Mouse (Mus musculus) CH12.LX (cell line): ENCODE measurements around the gene Safb2. TPM values are rescaled to one million over a fixed set of nuclear protein-coding genes. Genes with fewer than 3 reads are reported as not detected.
A peak's percentile ranks its signal among the peaks of the same experiment; 100 is the strongest.
"Not testable (repeated sequence)": the region's sequence is repeated elsewhere in the genome, so short reads cannot be mapped to it uniquely, and the experiment has no call there.

ENCODE experiments used
- DNase-seq: peaks from one replicate; pipeline ENCODE4 v3.0.0-alpha.2; 2013; ENCODE audit errors: extremely low read depth
- H3K27ac ChIP-seq: 2 replicates; pipeline ENCODE4 v1.5.1; 2012; ENCODE audit warnings: low read depth, mild to moderate bottlenecking, control low read depth, moderate library complexity; ENCODE audit not compliant: insufficient read depth
- H3K27me3 ChIP-seq: replicated peaks from 2 replicates; pipeline ENCODE3; 2012; ENCODE audit warnings: inconsistent platforms
- H3K36me3 ChIP-seq, 2 experiments: replicated peaks in 1 of 2; 2 replicates each; pipeline versions ENCODE3 to v1.6.1; 2012; ENCODE audit warnings: inconsistent platforms in 1 of 2, low read length in 1 of 2, mild to moderate bottlenecking in 1 of 2, mixed read lengths in 1 of 2, moderate library complexity in 1 of 2; ENCODE audit not compliant: control insufficient read depth in 1 of 2, insufficient read depth in 1 of 2
- H3K4me1 ChIP-seq, 2 experiments: 2 replicates each; pipeline ENCODE4 v1.6.1; 2012; ENCODE audit warnings: inconsistent platforms in 1 of 2, moderate library complexity in 1 of 2; ENCODE audit not compliant: insufficient read depth in 2 of 2, control insufficient read depth in 1 of 2
- H3K4me2 ChIP-seq: 2 replicates; pipeline ENCODE4 v1.6.1; 2012; ENCODE audit warnings: low read depth, mild to moderate bottlenecking, control low read depth; ENCODE audit not compliant: poor library complexity, insufficient read depth, severe bottlenecking
- H3K4me3 ChIP-seq, 3 experiments: fragments of 150-350 bp in 1 of 3; sonication (generic) in 1 of 3; replicated peaks in 1 of 3; 2 replicates each; pipeline versions ENCODE3 to v1.5.1; 2011 to 2012; ENCODE audit warnings: low read depth in 2 of 3, low read length in 2 of 3, mild to moderate bottlenecking in 2 of 3, moderate library complexity in 2 of 3, control low read depth in 1 of 3, improper control_type of control experiment in 1 of 3, inconsistent platforms in 1 of 3, mixed read lengths in 1 of 3; ENCODE audit not compliant: poor library complexity in 1 of 3
- H3K79me2 ChIP-seq: replicated peaks from 2 replicates; pipeline ENCODE4 v1.6.1; 2012; ENCODE audit warnings: mild to moderate bottlenecking, moderate library complexity; ENCODE audit not compliant: control insufficient read depth, poor library complexity, insufficient read depth, severe bottlenecking; ENCODE audit errors: extremely low read depth
- H3K9ac ChIP-seq: 2 replicates; pipeline ENCODE4 v1.6.1; 2012; ENCODE audit warnings: low read depth, mild to moderate bottlenecking, control low read depth, moderate library complexity; ENCODE audit not compliant: insufficient read depth
- H3K9me3 ChIP-seq: replicated peaks from 2 replicates; pipeline ENCODE3; 2012; ENCODE audit warnings: low read length, inconsistent platforms, mixed read lengths
- CHD1 ChIP-seq: IDR thresholded peaks from 2 replicates; pipeline ENCODE4 v1.6.1; 2012; ENCODE audit warnings: low read depth, low read length, improper control_type of control experiment, inconsistent platforms
- CHD2 ChIP-seq: IDR thresholded peaks from 2 replicates; pipeline ENCODE4 v1.6.1; 2011; ENCODE audit warnings: low read length, improper control_type of control experiment
- ELF1 ChIP-seq: IDR thresholded peaks from 2 replicates; pipeline ENCODE4 v1.6.1; 2014; ENCODE audit warnings: low read depth, mild to moderate bottlenecking, inconsistent platforms, low read length, improper control_type of control experiment
- ETS1 ChIP-seq: conservative IDR thresholded peaks from 2 replicates; pipeline ENCODE4 v1.6.1; 2012; ENCODE audit warnings: low read depth, mild to moderate bottlenecking, inconsistent platforms, low read length, improper control_type of control experiment, moderate library complexity
- IRF4 ChIP-seq: IDR thresholded peaks from 2 replicates; pipeline ENCODE4 v1.6.1; 2014; ENCODE audit warnings: low read depth, mild to moderate bottlenecking, inconsistent platforms, low read length, improper control_type of control experiment
- JUND ChIP-seq: conservative IDR thresholded peaks from 2 replicates; pipeline ENCODE4 v1.6.1; 2011; ENCODE audit warnings: low read depth, low read length, improper control_type of control experiment
- MAZ ChIP-seq: IDR thresholded peaks from 2 replicates; pipeline ENCODE4 v1.6.1; 2012; ENCODE audit warnings: low read depth, mild to moderate bottlenecking, inconsistent platforms, low read length, improper control_type of control experiment, moderate library complexity
- MEF2A ChIP-seq: IDR thresholded peaks from 2 replicates; pipeline ENCODE4 v1.6.1; 2014; ENCODE audit warnings: low read depth, mild to moderate bottlenecking, inconsistent platforms, low read length, improper control_type of control experiment, borderline replicate concordance
- MXI1 ChIP-seq: IDR thresholded peaks from 2 replicates; pipeline ENCODE4 v1.6.1; 2011; ENCODE audit warnings: mild to moderate bottlenecking, low read depth, low read length, improper control_type of control experiment
- MYC ChIP-seq: IDR thresholded peaks from 2 replicates; pipeline ENCODE4 v1.6.1; 2011; ENCODE audit warnings: low read depth, mild to moderate bottlenecking, improper control_type of control experiment, low read length
- NELFE ChIP-seq: IDR thresholded peaks from 2 replicates; pipeline ENCODE4 v1.6.1; 2011; ENCODE audit warnings: low read depth, low read length, improper control_type of control experiment
- NRF1 ChIP-seq: IDR thresholded peaks from 2 replicates; pipeline ENCODE4 v1.6.1; 2014; ENCODE audit warnings: low read depth, mild to moderate bottlenecking, inconsistent platforms, low read length, improper control_type of control experiment, moderate library complexity
- POLR2A ChIP-seq: IDR thresholded peaks from 2 replicates; pipeline ENCODE4 v1.6.1; 2011; ENCODE audit warnings: low read depth, mild to moderate bottlenecking, improper control_type of control experiment, low read length
- RCOR1 ChIP-seq: conservative IDR thresholded peaks from 2 replicates; pipeline ENCODE4 v1.6.1; 2012; ENCODE audit warnings: low read depth, mild to moderate bottlenecking, inconsistent platforms, low read length, improper control_type of control experiment
- SIN3A ChIP-seq: IDR thresholded peaks from 2 replicates; pipeline ENCODE4 v1.6.1; 2012; ENCODE audit warnings: low read length, improper control_type of control experiment, inconsistent platforms
- TBP ChIP-seq: conservative IDR thresholded peaks from 2 replicates; pipeline ENCODE4 v1.6.1; 2011; ENCODE audit warnings: low read depth, low read length, improper control_type of control experiment
- TCF12 ChIP-seq: IDR thresholded peaks from 2 replicates; pipeline ENCODE4 v1.6.1; 2014; ENCODE audit warnings: low read depth, mild to moderate bottlenecking, inconsistent platforms, low read length, improper control_type of control experiment
- ZC3H11A ChIP-seq: IDR thresholded peaks from 2 replicates; pipeline ENCODE4 v1.6.1; 2012; ENCODE audit warnings: low read depth, mild to moderate bottlenecking, inconsistent platforms, low read length, improper control_type of control experiment
- ZMIZ1 ChIP-seq: IDR thresholded peaks from 2 replicates; pipeline ENCODE4 v1.6.1; 2012; ENCODE audit warnings: low read depth, mild to moderate bottlenecking, inconsistent platforms, low read length, improper control_type of control experiment
- dilution Hi-C: fragments of 300-500 bp; cut with MboI; formaldehyde crosslinking; loops from 2 replicates; pipeline ENCODE4 v1.14.3; 2020; ENCODE audit warnings: low sequenced_read_pairs; ENCODE audit not compliant: extremely low pct_unique_long_range_greater_than_20kb, extremely low pct_ligation_motif_present
- in situ Hi-C: fragments of 300-500 bp; cut with MboI; formaldehyde crosslinking; loops from 3 replicates; pipeline ENCODE4 v1.14.3; 2019; ENCODE audit warnings: low sequenced_read_pairs, low pct_ligation_motif_present, low pct_unique_long_range_greater_than_20kb, mixed read lengths
- polyA plus RNA-seq: library from polyadenylated mRNA; unstranded; fragments of >175 nt; gene quantifications from 2 replicates; pipeline ENCODE4 v1.2.1, GENCODE M21; 2012; ENCODE audit warnings: low read depth; ENCODE audit not compliant: insufficient read length
- total RNA-seq, 2 experiments: library from RNA; depleted of rRNA; stranded (reverse); fragments of 300-350 nt in 1 of 2; fragments of >200 nt in 1 of 2; gene quantifications; 2 replicates each; pipeline ENCODE4 v1.2.3; 2012 to 2014

Gene Safb2
- total and polyA plus RNA-seq, 3 experiments, result 13.8 to 170 (median 74.0) TPM

DNA sequence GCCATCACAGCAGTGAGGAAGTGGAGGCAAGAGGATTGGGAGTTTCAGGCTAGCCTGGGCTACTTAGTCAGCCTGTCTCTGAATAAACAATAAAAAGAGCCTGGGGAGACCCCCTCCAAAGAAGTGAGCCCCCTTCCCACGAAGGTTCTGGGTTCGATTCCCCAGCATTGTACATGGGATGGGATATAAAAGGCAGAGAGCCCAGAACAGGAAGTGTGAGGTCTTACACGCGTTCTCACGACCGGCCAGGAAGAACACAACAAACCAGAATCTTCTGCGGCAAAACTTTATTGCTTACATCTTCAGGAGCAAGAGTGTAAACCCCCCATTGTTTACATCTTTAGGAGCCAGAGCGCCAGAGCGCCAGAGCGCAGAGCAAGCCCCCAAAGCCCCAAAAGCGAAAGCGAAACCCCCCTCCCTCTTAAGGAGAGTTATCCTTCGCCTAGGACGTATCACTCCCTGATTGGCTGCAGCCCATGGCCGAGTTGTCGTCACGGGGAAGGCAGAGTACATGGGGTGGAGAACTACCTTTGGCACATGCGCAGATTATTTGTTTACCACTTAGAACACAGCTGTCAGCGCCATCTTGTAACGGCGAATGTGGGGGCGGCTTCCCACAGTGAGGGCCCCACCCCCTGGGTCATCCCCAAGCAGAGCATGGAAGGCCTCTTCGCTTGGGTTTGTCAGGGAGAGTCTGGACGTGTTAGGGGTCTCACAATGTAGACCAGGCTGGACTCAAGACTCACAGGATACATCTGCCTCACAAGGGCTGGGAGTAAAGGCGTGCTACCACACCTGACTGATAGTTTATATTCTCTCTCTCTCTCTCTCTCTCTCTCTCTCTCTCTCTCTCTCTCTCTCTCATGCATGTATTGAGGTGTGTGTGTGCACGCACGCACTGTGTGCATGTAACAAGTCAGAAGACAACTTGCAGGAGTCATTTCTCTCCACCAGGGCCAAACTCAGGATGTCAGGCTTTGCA lies 45.7 kb upstream of the Safb2 start:
- dilution Hi-C loops, result not testable (repeated sequence)
- H3K4me2 ChIP-seq, result peak overlapping the region; percentile 73
- TF ChIP-seq NRF1 (peak; percentile 72), MYC (peak; percentile 36; the same call in 1 of the 2 replicates), MAZ (peak; percentile 30; the same call in 1 of the 2 replicates), TBP (peak; percentile 67; the same call in 1 of the 2 replicates), MXI1 (peak; percentile 64), IRF4 (peak; percentile 66), JUND (0 out of 2 replicates have a peak, but pooled peaks have one; percentile 40), ZMIZ1 (0 out of 2 replicates have a peak, but pooled peaks have one; percentile 18), ELF1 (peak; percentile 64; the same call in 1 of the 2 replicates), SIN3A (peak; percentile 76), TCF12 (0 out of 2 replicates have a peak, but pooled peaks have one; percentile 47), NELFE (peak; percentile 34; the same call in 1 of the 2 replicates), CHD1 (peak; percentile 60; the same call in 1 of the 2 replicates), ETS1 (peak; percentile 64; the same call in 1 of the 2 replicates), RCOR1 (0 out of 2 replicates have a peak, but pooled peaks have one; percentile 10), POLR2A (peak; percentile 71)
- TF ChIP-seq, all 38 proteins: peak for 16; not testable (repeated sequence) for 22
- H3K9me3 ChIP-seq, H3K27me3 ChIP-seq, in situ Hi-C loops, H3K36me3 ChIP-seq: not testable (repeated sequence)
- Histone ChIP-seq H3K9ac (peak overlapping the region; percentile 99), H3K4me1 (peaks cover 18 to 67% of the 10 kb centered on the region in 2 experiments), H3K4me3 (peak overlapping the region; percentile 61 to 93 (median 76)), H3K79me2 (peaks cover 21% of the 10 kb centered on the region), H3K27ac (peak overlapping the region; percentile 84)
- DNase-seq, result peak; percentile 71

DNA sequence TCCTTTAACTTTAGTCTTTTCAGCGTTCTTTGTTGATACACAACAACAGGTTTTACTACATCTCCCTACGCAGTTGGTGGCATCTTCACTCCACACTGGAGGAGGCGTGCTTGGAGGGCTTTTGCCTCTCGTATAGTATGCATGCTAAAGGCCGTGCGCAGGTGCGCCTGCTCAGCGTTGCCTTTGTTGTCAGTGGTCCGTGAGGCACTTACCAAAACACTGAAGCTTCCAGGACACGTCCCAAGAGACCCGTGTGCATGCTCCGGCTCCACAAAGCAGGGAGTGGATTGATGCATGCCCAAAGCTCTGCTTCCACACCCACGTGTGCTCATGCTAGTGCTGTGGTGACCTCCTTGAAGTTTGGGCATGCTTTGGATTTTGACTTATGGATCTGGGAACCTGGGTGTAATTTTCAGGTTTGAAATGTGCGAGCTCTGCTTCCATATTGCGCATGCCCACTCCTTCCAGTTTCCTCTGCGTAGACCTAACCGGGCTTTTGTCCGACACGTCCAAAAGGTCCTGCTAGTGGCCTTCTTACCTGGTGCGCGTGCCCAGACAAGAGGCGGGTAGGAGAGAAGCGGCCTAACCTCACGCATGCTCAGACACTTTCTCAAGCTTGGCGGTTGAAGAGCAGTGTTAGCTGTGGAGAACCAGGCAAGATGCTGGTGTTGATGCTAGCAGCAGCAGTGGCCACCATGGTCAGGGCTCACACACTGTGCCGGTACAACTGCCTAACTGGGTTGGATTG lies 43.3 kb upstream of the Safb2 start, which contains the start of gene Catsperd:
TSS of gene Catsperd (plus strand) at position 614 of the 748 bp plus-strand sequence.
- TF ChIP-seq CHD1 (no peak), MEF2A (no peak), NELFE (0 out of 2 replicates have a peak, but pooled peaks have one; percentile 44), POLR2A (peak; percentile 53), IRF4 (no peak; the same call in 1 of the 2 replicates), TCF12 (peak; percentile 34; the same call in 1 of the 2 replicates), CHD2 (no peak), NRF1 (peak; percentile 86), MXI1 (peak; percentile 85), ZC3H11A (no peak)
- dilution Hi-C loops, result no loop called here

More for the DNA sequence above, 43.3 kb upstream of the Safb2 start, which contains the start of gene Catsperd:
- peak within 1 kb of the TSS; percentile 55 to 64 (median 61) for H3K4me3 ChIP-seq
- in situ Hi-C loops, result no loop called here
- peaks cover 41% of the 10 kb centered on the region for H3K79me2 ChIP-seq
- peak within 1 kb of the TSS; percentile 99; the same call in 1 of the 2 replicates for H3K9ac ChIP-seq
- no peaks in the 10 kb centered on the region for H3K27me3 ChIP-seq
- peaks cover 17 to 56% of the 10 kb centered on the region in 2 experiments for H3K4me1 ChIP-seq
- peak; percentile 62 for DNase-seq
- peak within 1 kb of the TSS; percentile 63 for H3K27ac ChIP-seq
- H3K9me3 ChIP-seq, result no peaks in the 10 kb centered on the region
- peak within 1 kb of the TSS; percentile 86 for H3K4me2 ChIP-seq
- peaks cover 18 to 30% of the 10 kb centered on the region in 2 experiments for H3K36me3 ChIP-seq
